Mouse (Mus musculus) embryonic fibroblast, embryonic 13.5 days (primary cell): ENCODE measurements around the gene Sbno1.

Experiments used
- CTCF ChIP-seq: IDR thresholded peaks from 2 replicates; pipeline ENCODE4 v1.5.1; 2011; ENCODE audit warnings: mild to moderate bottlenecking, control low read depth, low read length, moderate library complexity, borderline replicate concordance; ENCODE audit not compliant: insufficient read depth
- POLR2A ChIP-seq: IDR thresholded peaks from 2 replicates; pipeline ENCODE4 v1.6.1; 2011; ENCODE audit warnings: low read depth, mild to moderate bottlenecking, control low read depth, low read length, moderate library complexity

- TF ChIP-seq POLR2A (no peak; the same call in 1 of the 2 replicates), CTCF (no peak)
These were observed 12.9 kb upstream of the Sbno1 start for GRCm38 (mm10) chr5:124438746-124439145.
